ENCODE assay signal across 9 mouse cellular contexts in the genomic region with DNA sequence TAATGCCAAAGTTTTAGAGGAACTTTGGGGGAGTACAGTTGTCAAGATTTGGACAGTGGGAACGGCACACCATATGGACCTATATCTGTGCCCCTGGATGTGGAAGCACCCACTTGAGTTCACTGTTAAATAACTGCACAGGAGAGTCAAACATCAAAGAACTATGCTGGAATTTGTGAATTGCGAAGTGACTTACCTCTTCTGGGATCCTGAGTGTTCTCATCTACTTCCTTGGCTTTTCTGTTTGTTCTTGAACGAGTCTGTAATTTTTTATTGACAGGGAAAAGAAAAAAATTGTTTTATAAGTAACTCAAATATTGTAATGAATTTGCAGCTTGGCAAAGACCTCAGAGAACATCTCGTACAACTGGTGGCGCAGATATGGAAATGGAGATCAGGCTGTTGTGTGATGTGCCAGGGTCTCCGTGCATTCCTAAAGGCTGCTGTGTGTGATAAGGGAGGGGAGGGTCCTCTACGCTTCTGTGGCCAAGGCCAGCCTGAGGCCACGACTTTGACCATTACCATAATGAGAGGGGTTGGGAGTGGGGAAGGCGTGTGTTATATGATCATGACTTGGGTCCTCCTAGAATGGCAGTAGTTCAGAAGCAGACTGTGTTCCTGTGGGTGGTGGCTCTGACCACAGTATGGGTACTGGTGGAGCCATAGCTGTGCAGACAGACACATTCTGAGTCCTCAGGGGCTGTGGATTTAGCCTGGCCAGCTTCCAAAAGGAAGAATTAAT. TPM values are rescaled to one million over a fixed set of nuclear protein-coding genes. Genes with fewer than 3 reads are reported as not detected.
DNase-seq lines count a peak whose midpoint lies in the region; ATAC-seq and TF ChIP-seq lines count a peak whose summit lies in the region.
"Had no signal": no experiment of that assay in that cellular context is flagged by ENCODE, and none has a peak within 500 bp of the region (broad histone marks: within the 10 kb centered on the region; RNA-seq: fewer than 3 reads in every experiment).

No protein-coding gene starts in this region.

- TF ChIP-seq CTCF in heart, adult 2 months (IDR thresholded peaks at IDR 0.05), result no peak
- no peak for TF ChIP-seq CTCF in bone marrow macrophage, adult 2 months (IDR thresholded peaks at IDR 0.05; ENCODE audit: low read depth, low read length)

- intact Hi-C loops in heart, adult 2 months (cut with DNase I), result no loop called here

- no peak for ATAC-seq in heart, embryonic 11.5 days (replicated peaks; ENCODE audit: insufficient number of reproducible peaks, low FRiP score, low TSS enrichment)
- no peak for ATAC-seq in hindbrain, embryonic 16.5 days
- ATAC-seq in midbrain, embryonic 11.5 days (ENCODE audit: low FRiP score), result no peak

- H3K4me2 ChIP-seq in heart, embryonic 11.5 days, result peak overlapping the region; percentile 90
- peak overlapping the region; percentile 81 for H3K4me2 ChIP-seq in hindbrain, embryonic 16.5 days (ENCODE audit: low read length)
- peak overlapping the region; percentile 63; the same call in 1 of the 2 replicates for H3K4me2 ChIP-seq in midbrain, embryonic 11.5 days

- peaks cover 34% of the 10 kb centered on the region for H3K4me1 ChIP-seq in heart, embryonic 11.5 days (ENCODE audit: control insufficient read depth, insufficient read depth, low read length)
- peaks cover 10% of the 10 kb centered on the region for H3K4me1 ChIP-seq in heart, adult 2 months (ENCODE audit: control insufficient read depth, insufficient read depth, low read length)
- peaks cover 58% of the 10 kb centered on the region for H3K4me1 ChIP-seq in bone marrow macrophage, adult 2 months (ENCODE audit: control insufficient read depth, insufficient read depth, low read length)
- H3K4me1 ChIP-seq in hindbrain, embryonic 16.5 days (ENCODE audit: control insufficient read depth, insufficient read depth, low read depth, low read length), result peaks cover 12% of the 10 kb centered on the region
- peaks cover 9% of the 10 kb centered on the region for H3K4me1 ChIP-seq in midbrain, embryonic 11.5 days (ENCODE audit: control insufficient read depth, insufficient read depth, low read length)

- 59% methylated on average over 9 of the region's 9 CpGs for WGBS in heart, embryonic 11.5 days (ENCODE audit: insufficient replicate concordance)
- 76% methylated on average over 9 of the region's 9 CpGs for whole genome bisulfite sequencing in heart, adult 2 months
- 84% methylated on average over 9 of the region's 9 CpGs for WGBS in hindbrain, embryonic 16.5 days
- 87% methylated on average over 9 of the region's 9 CpGs for WGBS in midbrain, embryonic 11.5 days

- TF ChIP-seq POLR2A in heart, adult 2 months (IDR thresholded peaks at IDR 0.05; ENCODE audit: insufficient read depth, low read depth, low read length), result no peak
- TF ChIP-seq POLR2A in bone marrow macrophage, adult 2 months (IDR thresholded peaks at IDR 0.05; ENCODE audit: borderline replicate concordance, low read depth, low read length), result no peak

- no peak overlapping the region; the same call in 1 of the 2 replicates for H3K9ac ChIP-seq in heart, embryonic 11.5 days (ENCODE audit: low read depth, low read length)
- no peak overlapping the region for H3K9ac ChIP-seq in heart, adult 2 months (ENCODE audit: low read depth, low read length)
- no peak overlapping the region for H3K9ac ChIP-seq in hindbrain, embryonic 16.5 days (ENCODE audit: low read depth, low read length)
- no peak overlapping the region for H3K9ac ChIP-seq in midbrain, embryonic 11.5 days (ENCODE audit: low read length)

- H3K4me3 ChIP-seq in heart, embryonic 11.5 days (ENCODE audit: low read depth, low read length), result peak overlapping the region; percentile 66
- no peak overlapping the region for H3K4me3 ChIP-seq in heart, adult 2 months
- H3K4me3 ChIP-seq in bone marrow macrophage, adult 2 months (ENCODE audit: insufficient read depth, low read length), result peak overlapping the region; percentile 86
- peak overlapping the region; percentile 73 for H3K4me3 ChIP-seq in hindbrain, embryonic 16.5 days (ENCODE audit: low read length)
- no peak overlapping the region; the same call in 1 of the 2 replicates for H3K4me3 ChIP-seq in midbrain, embryonic 11.5 days (ENCODE audit: low read depth, low read length)

- H3K36me3 ChIP-seq in heart, embryonic 11.5 days (ENCODE audit: control insufficient read depth, insufficient read depth, low read length), result no peaks in the 10 kb centered on the region
- no peaks in the 10 kb centered on the region for H3K36me3 ChIP-seq in heart, adult 2 months (ENCODE audit: control insufficient read depth, insufficient read depth, low read length)
- H3K36me3 ChIP-seq in hindbrain, embryonic 16.5 days (ENCODE audit: control insufficient read depth, insufficient read depth, low read length), result no peaks in the 10 kb centered on the region
- H3K36me3 ChIP-seq in midbrain, embryonic 11.5 days (ENCODE audit: control insufficient read depth, insufficient read depth, low read length), result no peaks in the 10 kb centered on the region

- no peak for DNase-seq in heart, adult 2 months
- DNase-seq in midbrain, embryonic 11.5 days (ENCODE audit: low spot score, missing footprints), result no peak
- DNase-seq in thymus, postnatal 10 days (ENCODE audit: low spot score in 2 of 2), result no peak
- DNase-seq in spleen, postnatal 4 days (ENCODE audit: low spot score in 2 of 2), result no peak
- no peak for DNase-seq in adrenal gland, postnatal 14 days

- no peaks in the 10 kb centered on the region for H3K79me2 ChIP-seq in heart, adult 2 months (replicated peaks; ENCODE audit: control insufficient read depth, insufficient read depth, low read length)

- TF ChIP-seq EP300 in heart, adult 2 months (IDR thresholded peaks at IDR 0.05; ENCODE audit: insufficient read depth, low read depth, low read length), result no peak

- H3K27ac ChIP-seq in heart, embryonic 11.5 days (ENCODE audit: low read depth, low read length), result no peak overlapping the region
- H3K27ac ChIP-seq in heart, adult 2 months, result no peak overlapping the region
- no peak overlapping the region for H3K27ac ChIP-seq in bone marrow macrophage, adult 2 months (ENCODE audit: insufficient read depth, low read depth, low read length)
- no peak overlapping the region for H3K27ac ChIP-seq in hindbrain, embryonic 16.5 days (ENCODE audit: low read depth, low read length)
- H3K27ac ChIP-seq in midbrain, embryonic 11.5 days (ENCODE audit: low read depth, low read length), result no peak overlapping the region

- H3K27me3 ChIP-seq in heart, embryonic 11.5 days (ENCODE audit: control insufficient read depth, insufficient read depth, low read length), result no peaks in the 10 kb centered on the region
- no peaks in the 10 kb centered on the region for H3K27me3 ChIP-seq in heart, adult 2 months (ENCODE audit: control insufficient read depth, insufficient read depth, low read length)
- no peaks in the 10 kb centered on the region for H3K27me3 ChIP-seq in hindbrain, embryonic 16.5 days (replicated peaks; ENCODE audit: control insufficient read depth, insufficient read depth, low read length)
- no peaks in the 10 kb centered on the region for H3K27me3 ChIP-seq in midbrain, embryonic 11.5 days (ENCODE audit: control insufficient read depth, insufficient read depth, low read length)

- no peaks in the 10 kb centered on the region for H3K9me3 ChIP-seq in heart, embryonic 11.5 days (replicated peaks; ENCODE audit: control insufficient read depth, low read length)
- H3K9me3 ChIP-seq in hindbrain, embryonic 16.5 days (ENCODE audit: control insufficient read depth, low read length), result no peaks in the 10 kb centered on the region
- H3K9me3 ChIP-seq in midbrain, embryonic 11.5 days (ENCODE audit: control insufficient read depth, low read length), result no peaks in the 10 kb centered on the region

RNA-seq across cellular contexts. Expression of a gene that starts 1.2 kb away (rescaled TPM):
- 3.6 and 4.5 TPM in 2 replicates for polyA plus RNA-seq in heart, embryonic 11.5 days (2014; fragmentation: Nextera tagmentation; extraction: Ambion mirVana)
- total RNA-seq in heart, adult 2 months (2021), result 1 to 10 TPM; 1.3 to 1.9 TPM
- 7.3 and 7.4 TPM in 2 replicates for polyA plus RNA-seq in heart, adult 2 months (2012; rRNA removed)
- polyA plus RNA-seq in bone marrow macrophage, adult 2 months (2012; ENCODE audit: insufficient read depth, insufficient read length, missing spikeins), result 41.7 and 44.5 TPM in 2 replicates
- 31.3 and 31.9 TPM in 2 replicates for polyA plus RNA-seq in hindbrain, embryonic 16.5 days (2015; fragmentation: Nextera tagmentation; extraction: Ambion mirVana)
- polyA plus RNA-seq in midbrain, embryonic 11.5 days (2014; fragmentation: Nextera tagmentation; extraction: Ambion mirVana), result 7.7 and 10.5 TPM in 2 replicates
- total RNA-seq in adrenal gland, postnatal 14 days (2021), result 5.0 and 5.7 TPM in 2 replicates

RNA-seq across cellular contexts. Expression of a gene that starts 7.0 kb away (rescaled TPM):
- not detected in 2 replicates for polyA plus RNA-seq in heart, embryonic 11.5 days (2014; fragmentation: Nextera tagmentation; extraction: Ambion mirVana)
- not detected for total RNA-seq in heart, adult 2 months (2021)
- 0.20 TPM in 1 of 2 replicates, not detected in the other for polyA plus RNA-seq in heart, adult 2 months (2012; rRNA removed)
- polyA plus RNA-seq in bone marrow macrophage, adult 2 months (2012; ENCODE audit: insufficient read depth, insufficient read length, missing spikeins), result not detected in 2 replicates
- not detected in 2 replicates for polyA plus RNA-seq in hindbrain, embryonic 16.5 days (2015; fragmentation: Nextera tagmentation; extraction: Ambion mirVana)
- polyA plus RNA-seq in midbrain, embryonic 11.5 days (2014; fragmentation: Nextera tagmentation; extraction: Ambion mirVana), result 0.15 TPM in 1 of 2 replicates, not detected in the other
- 0.53 and 0.89 TPM in 2 replicates for total RNA-seq in adrenal gland, postnatal 14 days (2021)
- polyA plus RNA-seq: inflammation-experienced regulatory T-cells, adult 6 months had no signal

RNA-seq across cellular contexts. Expression of a gene that starts 39.4 kb away (rescaled TPM):
- 0.28 and 0.77 TPM in 2 replicates for polyA plus RNA-seq in heart, embryonic 11.5 days (2014; fragmentation: Nextera tagmentation; extraction: Ambion mirVana)
- total RNA-seq in heart, adult 2 months (2021), result under 1 TPM; 0.30 to 0.47 TPM
- 0.57 and 1.1 TPM in 2 replicates for polyA plus RNA-seq in heart, adult 2 months (2012; rRNA removed)
- polyA plus RNA-seq in bone marrow macrophage, adult 2 months (2012; ENCODE audit: insufficient read depth, insufficient read length, missing spikeins), result 0.17 and 0.78 TPM in 2 replicates
- 1.5 and 1.7 TPM in 2 replicates for polyA plus RNA-seq in hindbrain, embryonic 16.5 days (2015; fragmentation: Nextera tagmentation; extraction: Ambion mirVana)
- 1.1 and 2.2 TPM in 2 replicates for polyA plus RNA-seq in midbrain, embryonic 11.5 days (2014; fragmentation: Nextera tagmentation; extraction: Ambion mirVana)
- 6.0 and 8.5 TPM in 2 replicates for total RNA-seq in adrenal gland, postnatal 14 days (2021)

RNA-seq across cellular contexts. Expression of a gene that starts 45.6 kb away (rescaled TPM):
- 49.0 and 59.1 TPM in 2 replicates for polyA plus RNA-seq in heart, embryonic 11.5 days (2014; fragmentation: Nextera tagmentation; extraction: Ambion mirVana)
- 10 to 100 TPM; 40.3 to 43.2 TPM for total RNA-seq in heart, adult 2 months (2021)
- polyA plus RNA-seq in heart, adult 2 months (2012; rRNA removed), result 170 and 218 TPM in 2 replicates
- 324 and 428 TPM in 2 replicates for polyA plus RNA-seq in bone marrow macrophage, adult 2 months (2012; ENCODE audit: insufficient read depth, insufficient read length, missing spikeins)
- 83.2 and 87.5 TPM in 2 replicates for polyA plus RNA-seq in hindbrain, embryonic 16.5 days (2015; fragmentation: Nextera tagmentation; extraction: Ambion mirVana)
- polyA plus RNA-seq in midbrain, embryonic 11.5 days (2014; fragmentation: Nextera tagmentation; extraction: Ambion mirVana), result 27.1 and 29.9 TPM in 2 replicates
- total RNA-seq in adrenal gland, postnatal 14 days (2021), result 95.6 and 167 TPM in 2 replicates

RNA-seq across cellular contexts. Expression of a gene that starts 56.4 kb away (rescaled TPM):
- 707 and 751 TPM in 2 replicates for polyA plus RNA-seq in heart, embryonic 11.5 days (2014; fragmentation: Nextera tagmentation; extraction: Ambion mirVana)
- total RNA-seq in heart, adult 2 months (2021), result 1,000 to 10,000 TPM; 2,061 to 2,422 TPM
- polyA plus RNA-seq in heart, adult 2 months (2012; rRNA removed), result 2,481 and 2,989 TPM in 2 replicates
- polyA plus RNA-seq in bone marrow macrophage, adult 2 months (2012; ENCODE audit: insufficient read depth, insufficient read length, missing spikeins), result 116 and 123 TPM in 2 replicates
- polyA plus RNA-seq in hindbrain, embryonic 16.5 days (2015; fragmentation: Nextera tagmentation; extraction: Ambion mirVana), result 521 and 553 TPM in 2 replicates
- 378 and 408 TPM in 2 replicates for polyA plus RNA-seq in midbrain, embryonic 11.5 days (2014; fragmentation: Nextera tagmentation; extraction: Ambion mirVana)
- total RNA-seq in adrenal gland, postnatal 14 days (2021), result 1,224 and 1,334 TPM in 2 replicates

Comparison
In these comparisons a context has a peak if more than half of its experiments do, and no peak if none do; other contexts are left out.
1. H3K4me3 ChIP-seq: peak in heart, embryonic 11.5 days (single experiment), bone marrow macrophage, adult 2 months (single experiment) and hindbrain, embryonic 16.5 days (single experiment); none in heart, adult 2 months (single experiment) and midbrain, embryonic 11.5 days (single experiment).
2. Peak in every context shown above with its lines, with median percentiles within 50 percentile points of each other: H3K4me2 ChIP-seq.